Mouse (Mus musculus) kidney, adult 2 months (tissue): Measurements from ENCODE around the gene Ky.

ENCODE experiments used
- CTCF ChIP-seq: fragments of 200-500 bp; conservative IDR thresholded peaks from 2 replicates; pipeline ENCODE4 v1.5.1; 2011; ENCODE audit warnings: low read depth, mild to moderate bottlenecking, control low read depth, low read length, moderate library complexity, mixed read lengths; ENCODE audit not compliant: insufficient read depth, insufficient read length
- POLR2A ChIP-seq: fragments of 200-500 bp; IDR thresholded peaks from one replicate; pipeline ENCODE4 v1.6.1; 2011; ENCODE audit warnings: low read depth, low read length, control low read depth

- no peak for TF ChIP-seq CTCF
- no peak for TF ChIP-seq POLR2A
Observed at GRCm38 (mm10) chr9:102521396-102521795, 15.8 kb downstream of the Ky start.
